Mouse (Mus musculus) heart, embryonic 16.5 days (tissue): ENCODE measurements around the gene Dna2. TPM values are rescaled to one million over a fixed set of nuclear protein-coding genes. Genes with fewer than 3 reads are reported as not detected.
"Not testable (repeated sequence)": the region's sequence is repeated elsewhere in the genome, so short reads cannot be mapped to it uniquely, and the experiment has no call there.

Source experiments
- ATAC-seq: fragments of 200-750 bp; cut with Nextera tagmentation; replicated peaks from 2 replicates; pipeline ENCODE4 v1.8.0; 2017; ENCODE audit warnings: moderate number of reproducible peaks; ENCODE audit not compliant: insufficient read depth, low FRiP score; ENCODE audit errors: extremely low read depth
- H3K27ac ChIP-seq: fragments of 300-500 bp; sonication (generic); 2 replicates; pipeline ENCODE4 v1.5.1; 2014; ENCODE audit warnings: mild to moderate bottlenecking, low read length, control low read depth, moderate library complexity
- H3K27me3 ChIP-seq: fragments of 300-500 bp; sonication (generic); 2 replicates; pipeline ENCODE4 v1.6.1; 2014; ENCODE audit warnings: low read length, mixed read lengths; ENCODE audit not compliant: control insufficient read depth, insufficient read depth
- H3K36me3 ChIP-seq: fragments of 300-500 bp; sonication (generic); 2 replicates; pipeline ENCODE4 v1.6.1; 2014; ENCODE audit not compliant: control insufficient read depth, insufficient read depth
- H3K4me1 ChIP-seq: fragments of 300-500 bp; sonication (generic); 2 replicates; pipeline ENCODE4 v1.6.1; 2014; ENCODE audit warnings: low read length, mixed read lengths; ENCODE audit not compliant: control insufficient read depth, insufficient read depth
- H3K4me2 ChIP-seq: fragments of 300-500 bp; sonication (generic); 2 replicates; pipeline ENCODE4 v1.6.1; 2014; ENCODE audit warnings: low read depth, mild to moderate bottlenecking, control low read depth, low read length
- H3K4me3 ChIP-seq: fragments of 300-500 bp; sonication (generic); 2 replicates; pipeline ENCODE4 v1.5.1; 2014; ENCODE audit warnings: mild to moderate bottlenecking, control low read depth, low read length
- H3K9ac ChIP-seq: fragments of 300-500 bp; sonication (generic); 2 replicates; pipeline ENCODE4 v1.6.1; 2014; ENCODE audit warnings: low read length, control low read depth
- H3K9me3 ChIP-seq: fragments of 300-500 bp; sonication (generic); replicated peaks from 2 replicates; pipeline ENCODE4 v1.6.1; 2016; ENCODE audit warnings: low read length; ENCODE audit not compliant: control insufficient read depth
- WGBS: fragments of 180-500 bp; shearing (Covaris S2); extraction: QIAGEN DNeasy Blood & Tissue Kit; methylation state at CpG from one replicate; pipeline ENCODE4 v1.1.7; 2014; 5-methylcytosine and 5-hydroxymethylcytosine counted together
- polyA plus RNA-seq: library from polyadenylated mRNA; unstranded; fragments of >200 nt; fragmentation: Nextera tagmentation; extraction: Ambion mirVana; gene quantifications from 2 replicates; pipeline ENCODE4 v1.2.1, GENCODE M21; 2015

Dna2 gene
- 12.0 and 14.4 TPM in 2 replicates for polyA plus RNA-seq

- H3K4me2 ChIP-seq = peak within 1 kb of the TSS; percentile 72
- peak within 1 kb of the TSS; percentile 74 for H3K27ac ChIP-seq
- H3K27me3 ChIP-seq = no peaks in the 10 kb centered on the region
- no peaks in the 10 kb centered on the region for H3K9me3 ChIP-seq
- H3K9ac ChIP-seq = peak within 1 kb of the TSS; percentile 77
- peaks cover 17% of the 10 kb centered on the region for H3K36me3 ChIP-seq
- ATAC-seq = peak; percentile 88
- H3K4me3 ChIP-seq = peak within 1 kb of the TSS; percentile 61
- 0 out of 2 replicates have a peak, but pooled peaks cover 2% of the 10 kb centered on the region for H3K4me1 ChIP-seq
- WGBS = under 1% methylated on average over 68 of the region's 68 CpGs
Observed at GRCm38 (mm10) chr10:62946738-62947471, at the start of gene Dna2. Gene Dna2, plus strand, starts transcription at chr10:62947026.

- Histone ChIP-seq H3K4me1 (no peaks in the 10 kb centered on the region), H3K9me3 (no peaks in the 10 kb centered on the region), H3K27ac (no peak overlapping the region), H3K4me3 (no peak overlapping the region), H3K9ac (no peak overlapping the region), H3K27me3 (no peaks in the 10 kb centered on the region), H3K36me3 (no peaks in the 10 kb centered on the region), H3K4me2 (no peak overlapping the region)
- WGBS = 96% methylated on average over 3 of the region's 3 CpGs
- ATAC-seq = no peak
Observed at GRCm38 (mm10) chr10:62897437-62897836, 49.4 kb upstream of the Dna2 start.

- H3K9me3 ChIP-seq = no peaks in the 10 kb centered on the region
- ATAC-seq = no peak
- 81% methylated on average over 2 of the region's 2 CpGs for WGBS
- no peak overlapping the region for H3K27ac ChIP-seq
- no peak overlapping the region for H3K4me2 ChIP-seq
- no peaks in the 10 kb centered on the region for H3K36me3 ChIP-seq
- H3K27me3 ChIP-seq = no peaks in the 10 kb centered on the region
- H3K9ac ChIP-seq = no peak overlapping the region
- no peak overlapping the region for H3K4me3 ChIP-seq
- H3K4me1 ChIP-seq = no peaks in the 10 kb centered on the region
Observed at GRCm38 (mm10) chr10:62898061-62898460, 48.8 kb upstream of the Dna2 start.

- Histone ChIP-seq H3K4me3 (no peak overlapping the region), H3K9me3 (no peaks in the 10 kb centered on the region), H3K27ac (no peak overlapping the region), H3K4me1 (no peaks in the 10 kb centered on the region), H3K9ac (no peak overlapping the region), H3K27me3 (no peaks in the 10 kb centered on the region), H3K36me3 (no peaks in the 10 kb centered on the region), H3K4me2 (no peak overlapping the region)
- 95% methylated on average over 4 of the region's 4 CpGs for WGBS
- no peak for ATAC-seq
Observed at GRCm38 (mm10) chr10:62900144-62900543, 46.7 kb upstream of the Dna2 start.

GRCm38 (mm10) chr10:62901826-62902225 lies 45.0 kb upstream of the Dna2 start:
- H3K36me3 ChIP-seq = no peaks in the 10 kb centered on the region
- H3K4me2 ChIP-seq = no peak overlapping the region
- WGBS = 40% methylated on average over 8 of the region's 8 CpGs

GRCm38 (mm10) chr10:62902829-62903228 lies 44.0 kb upstream of the Dna2 start:
- H3K4me1 ChIP-seq = no peaks in the 10 kb centered on the region
- no peaks in the 10 kb centered on the region for H3K36me3 ChIP-seq
- H3K27me3 ChIP-seq = no peaks in the 10 kb centered on the region
- no peak overlapping the region for H3K4me3 ChIP-seq
- ATAC-seq = no peak
- no peak overlapping the region for H3K4me2 ChIP-seq
- 38% methylated on average over 1 of the region's 1 CpGs for WGBS
- no peaks in the 10 kb centered on the region for H3K9me3 ChIP-seq
- H3K27ac ChIP-seq = no peak overlapping the region
- no peak overlapping the region for H3K9ac ChIP-seq

More at GRCm38 (mm10) chr10:62901826-62902225, 45.0 kb upstream of the Dna2 start:
- Histone ChIP-seq H3K9ac (no peak overlapping the region), H3K4me3 (no peak overlapping the region), H3K27me3 (no peaks in the 10 kb centered on the region), H3K27ac (no peak overlapping the region), H3K9me3 (no peaks in the 10 kb centered on the region), H3K4me1 (no peaks in the 10 kb centered on the region)
- no peak for ATAC-seq

- Histone ChIP-seq H3K4me3 (no peak overlapping the region), H3K9ac (no peak overlapping the region), H3K27ac (no peak overlapping the region), H3K4me2 (no peak overlapping the region), H3K36me3 (no peaks in the 10 kb centered on the region), H3K27me3 (no peaks in the 10 kb centered on the region), H3K9me3 (no peaks in the 10 kb centered on the region), H3K4me1 (no peaks in the 10 kb centered on the region)
- no peak for ATAC-seq
- WGBS = 81% methylated on average over 7 of the region's 7 CpGs
Observed at GRCm38 (mm10) chr10:62906336-62906735, 40.5 kb upstream of the Dna2 start.

- not testable (repeated sequence) for H3K4me3 ChIP-seq, H3K27ac ChIP-seq, H3K4me2 ChIP-seq, H3K4me1 ChIP-seq, H3K36me3 ChIP-seq, H3K9ac ChIP-seq, ATAC-seq, H3K27me3 ChIP-seq, H3K9me3 ChIP-seq
- no CpG with 5 or more reads among the region's 1 CpGs for WGBS
Observed at GRCm38 (mm10) chr10:62908896-62909295, 37.9 kb upstream of the Dna2 start, which contains the start of gene Tet1. Gene Tet1, minus strand, starts transcription at chr10:62908996.

GRCm38 (mm10) chr10:62911120-62911519 lies 35.7 kb upstream of the Dna2 start:
- H3K9ac ChIP-seq = no peak overlapping the region
- no peak overlapping the region for H3K4me2 ChIP-seq
- H3K27ac ChIP-seq = no peak overlapping the region
- no peaks in the 10 kb centered on the region for H3K4me1 ChIP-seq
- H3K36me3 ChIP-seq = no peaks in the 10 kb centered on the region
- WGBS = 72% methylated on average over 2 of the region's 2 CpGs
- ATAC-seq = no peak
- H3K27me3 ChIP-seq = no peaks in the 10 kb centered on the region
- H3K9me3 ChIP-seq = no peaks in the 10 kb centered on the region
- no peak overlapping the region for H3K4me3 ChIP-seq
